Mouse (Mus musculus): ENCODE data around the gene Pfkfb4. TPM values are rescaled to one million over a fixed set of nuclear protein-coding genes. Genes with fewer than 3 reads are reported as not detected.

Gene Pfkfb4
- polyA plus RNA-seq, 1 experiment from 2014 or later = 12.8 TPM

DNA sequence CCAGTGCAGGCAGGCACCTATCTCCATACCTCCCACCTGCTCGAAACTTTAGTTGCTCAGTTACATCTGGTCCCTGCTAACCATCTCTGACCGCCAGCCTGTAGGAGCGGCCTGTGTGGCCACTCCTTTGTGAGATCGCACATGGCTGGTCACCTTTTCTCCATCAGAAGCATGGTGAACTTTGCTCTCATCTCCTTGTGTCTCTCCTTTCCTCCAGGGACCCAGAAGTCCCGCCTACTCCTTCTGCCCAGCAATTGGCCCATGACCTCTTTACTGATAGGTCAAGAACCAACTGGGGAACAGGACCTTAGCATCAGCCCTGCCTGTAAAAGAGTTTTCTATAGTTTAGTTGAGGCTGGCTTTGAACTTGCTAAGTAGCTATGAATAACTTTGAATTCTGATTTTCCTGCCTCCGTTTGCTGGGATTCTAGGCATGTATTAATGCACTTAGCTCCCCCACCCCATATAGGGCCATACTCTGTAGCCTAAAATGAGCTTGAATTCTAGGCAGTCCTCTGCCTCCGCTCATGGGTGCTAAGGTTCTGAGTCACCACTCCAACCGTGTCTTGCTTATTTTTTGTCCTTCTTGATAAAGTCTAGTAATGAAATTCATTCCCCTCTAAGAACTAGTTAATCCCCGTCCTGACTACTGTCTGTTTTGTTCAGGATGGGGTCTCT is 58.6 kb downstream of the Pfkfb4 start:
- H3K9ac ChIP-seq (ENCODE audit: low read depth, low read length) = no peak overlapping the region
- H3K27ac ChIP-seq (ENCODE audit: low read depth, low read length) = no peak overlapping the region
- 85% methylated on average over 9 of the region's 9 CpGs for WGBS
- no peak for DNase-seq (ENCODE audit: low spot score)
- H3K4me2 ChIP-seq (replicated peaks; ENCODE audit: low read depth, low read length) = no peak overlapping the region
- no peaks in the 10 kb centered on the region for H3K36me3 ChIP-seq (ENCODE audit: control insufficient read depth, insufficient read depth, low read length)
- H3K4me3 ChIP-seq (ENCODE audit: low read depth, low read length) = no peak overlapping the region
- H3K27me3 ChIP-seq (ENCODE audit: control insufficient read depth, insufficient read depth, low read length) = no peaks in the 10 kb centered on the region
- H3K9me3 ChIP-seq (ENCODE audit: control insufficient read depth, low read length) = no peaks in the 10 kb centered on the region
- H3K4me1 ChIP-seq (replicated peaks; ENCODE audit: control insufficient read depth, insufficient read depth, low read length) = no peaks in the 10 kb centered on the region; the same call in 1 of the 2 replicates
- no peak for ATAC-seq (ENCODE audit: low FRiP score)

DNA sequence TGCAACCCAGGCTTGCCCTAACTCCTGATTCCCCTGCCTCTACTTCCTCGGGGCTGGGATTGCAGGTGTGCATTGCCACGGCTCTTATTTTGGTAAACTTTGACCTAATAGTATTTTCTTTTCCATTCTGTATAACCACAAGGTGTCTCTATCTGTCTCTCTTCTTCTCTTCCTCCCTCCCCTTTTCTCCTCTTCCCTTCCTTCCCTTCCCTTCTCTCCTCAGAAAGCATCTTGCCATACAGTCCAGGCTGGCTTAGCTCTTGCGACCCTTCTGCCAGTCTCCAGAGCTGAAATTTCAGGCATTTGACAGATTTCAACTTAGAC is 59.1 kb downstream of the Pfkfb4 start:
- no peaks in the 10 kb centered on the region; the same call in 1 of the 2 replicates for H3K4me1 ChIP-seq (replicated peaks; ENCODE audit: control insufficient read depth, insufficient read depth, low read length)
- no peaks in the 10 kb centered on the region for H3K27me3 ChIP-seq (ENCODE audit: control insufficient read depth, insufficient read depth, low read length)
- no peak overlapping the region for H3K4me2 ChIP-seq (replicated peaks; ENCODE audit: low read depth, low read length)
- H3K9me3 ChIP-seq (ENCODE audit: control insufficient read depth, low read length) = no peaks in the 10 kb centered on the region
- H3K4me3 ChIP-seq (ENCODE audit: low read depth, low read length) = no peak overlapping the region
- no peaks in the 10 kb centered on the region for H3K36me3 ChIP-seq (ENCODE audit: control insufficient read depth, insufficient read depth, low read length)
- DNase-seq (ENCODE audit: low spot score) (no peak), ATAC-seq (ENCODE audit: low FRiP score) (no peak)
- H3K9ac ChIP-seq (ENCODE audit: low read depth, low read length) = no peak overlapping the region
- no peak overlapping the region for H3K27ac ChIP-seq (ENCODE audit: low read depth, low read length)
- WGBS = 70% methylated on average over 3 of the region's 3 CpGs

DNA sequence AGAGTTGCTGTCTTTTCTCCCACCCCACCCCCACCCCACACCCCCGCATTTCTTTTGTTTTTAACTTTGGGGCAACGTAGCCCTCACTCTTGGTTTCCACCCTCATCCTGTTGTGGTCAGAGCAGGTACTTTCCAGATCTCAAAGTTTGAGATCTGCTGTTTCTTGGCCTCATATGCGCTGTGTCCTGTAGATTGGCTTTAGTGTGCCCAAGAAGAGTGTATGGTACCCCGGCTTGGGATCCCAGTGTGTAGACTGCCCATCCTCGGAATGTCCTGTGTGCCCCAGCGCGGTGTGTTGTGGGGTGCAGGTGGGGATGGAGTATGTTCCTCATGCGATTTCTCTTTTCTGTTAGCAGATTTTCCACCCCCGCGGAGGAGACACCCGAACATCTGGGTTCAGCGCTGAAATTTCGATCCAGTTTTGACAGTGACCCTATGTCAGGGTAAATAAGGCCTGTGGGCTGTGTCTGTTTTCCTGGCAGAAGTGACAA is 59.5 kb downstream of the Pfkfb4 start:
- H3K36me3 ChIP-seq (ENCODE audit: control insufficient read depth, insufficient read depth, low read length) = no peaks in the 10 kb centered on the region
- no peaks in the 10 kb centered on the region for H3K9me3 ChIP-seq (ENCODE audit: control insufficient read depth, low read length)
- H3K27ac ChIP-seq (ENCODE audit: low read depth, low read length) = no peak overlapping the region
- no peak for ATAC-seq (ENCODE audit: low FRiP score)
- no peaks in the 10 kb centered on the region for H3K27me3 ChIP-seq (ENCODE audit: control insufficient read depth, insufficient read depth, low read length)
- H3K9ac ChIP-seq (ENCODE audit: low read depth, low read length) = no peak overlapping the region
- no peak overlapping the region for H3K4me2 ChIP-seq (replicated peaks; ENCODE audit: low read depth, low read length)
- no peak overlapping the region for H3K4me3 ChIP-seq (ENCODE audit: low read depth, low read length)
- DNase-seq (ENCODE audit: low spot score) = no peak
- 90% methylated on average over 13 of the region's 13 CpGs for WGBS
- no peaks in the 10 kb centered on the region; the same call in 1 of the 2 replicates for H3K4me1 ChIP-seq (replicated peaks; ENCODE audit: control insufficient read depth, insufficient read depth, low read length)

DNA sequence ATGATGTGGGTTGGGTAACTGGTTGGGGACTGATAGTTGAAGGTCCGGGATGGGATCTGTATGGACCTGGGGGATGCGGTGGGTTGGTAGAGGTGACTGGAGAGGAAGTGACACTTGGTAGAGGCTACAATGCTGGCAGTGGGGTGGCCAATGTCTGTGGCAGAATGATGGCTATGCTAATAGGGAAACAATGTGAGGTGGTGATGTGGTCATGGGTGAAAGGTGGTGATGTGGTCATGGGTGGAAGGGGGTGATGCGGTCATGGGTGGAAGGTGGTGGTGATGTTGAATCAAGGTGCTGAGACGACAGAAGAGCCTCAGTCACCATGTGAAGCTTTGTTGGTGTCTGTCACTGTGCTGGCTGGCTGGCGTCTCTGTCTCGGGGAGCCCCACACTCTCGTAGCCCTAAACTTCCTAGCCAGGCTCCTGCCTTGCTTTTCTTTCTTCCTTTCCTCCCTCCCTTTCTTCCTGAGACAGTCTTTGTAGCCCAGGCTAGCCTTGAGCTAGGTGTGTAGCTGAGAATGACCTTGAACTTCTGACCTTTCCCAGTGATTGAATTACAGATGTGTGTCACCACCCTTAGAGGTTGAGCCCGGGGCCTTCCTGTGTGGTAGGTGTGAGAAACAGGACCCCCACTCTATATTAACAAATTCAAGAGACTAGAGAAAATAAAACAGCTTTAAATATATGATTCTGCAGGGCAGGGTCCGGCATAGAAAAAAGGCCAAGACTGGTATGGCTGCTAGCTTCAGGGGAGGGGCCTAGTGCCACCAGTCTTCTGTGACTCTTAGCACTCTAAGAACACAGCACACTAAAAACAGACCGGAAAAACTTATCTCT is 60.3 kb downstream of the Pfkfb4 start:
- H3K4me2 ChIP-seq (replicated peaks; ENCODE audit: low read depth, low read length) = no peak overlapping the region
- H3K4me3 ChIP-seq (ENCODE audit: low read depth, low read length) = no peak overlapping the region
- no peaks in the 10 kb centered on the region; the same call in 1 of the 2 replicates for H3K4me1 ChIP-seq (replicated peaks; ENCODE audit: control insufficient read depth, insufficient read depth, low read length)
- H3K36me3 ChIP-seq (ENCODE audit: control insufficient read depth, insufficient read depth, low read length) = no peaks in the 10 kb centered on the region
- 90% methylated on average over 10 of the region's 10 CpGs for WGBS
- no peak overlapping the region for H3K27ac ChIP-seq (ENCODE audit: low read depth, low read length)
- H3K9me3 ChIP-seq (ENCODE audit: control insufficient read depth, low read length) = no peaks in the 10 kb centered on the region
- ATAC-seq (ENCODE audit: low FRiP score) (no peak), DNase-seq (ENCODE audit: low spot score) (no peak)
- no peaks in the 10 kb centered on the region for H3K27me3 ChIP-seq (ENCODE audit: control insufficient read depth, insufficient read depth, low read length)
- H3K9ac ChIP-seq (ENCODE audit: low read depth, low read length) = no peak overlapping the region

DNA sequence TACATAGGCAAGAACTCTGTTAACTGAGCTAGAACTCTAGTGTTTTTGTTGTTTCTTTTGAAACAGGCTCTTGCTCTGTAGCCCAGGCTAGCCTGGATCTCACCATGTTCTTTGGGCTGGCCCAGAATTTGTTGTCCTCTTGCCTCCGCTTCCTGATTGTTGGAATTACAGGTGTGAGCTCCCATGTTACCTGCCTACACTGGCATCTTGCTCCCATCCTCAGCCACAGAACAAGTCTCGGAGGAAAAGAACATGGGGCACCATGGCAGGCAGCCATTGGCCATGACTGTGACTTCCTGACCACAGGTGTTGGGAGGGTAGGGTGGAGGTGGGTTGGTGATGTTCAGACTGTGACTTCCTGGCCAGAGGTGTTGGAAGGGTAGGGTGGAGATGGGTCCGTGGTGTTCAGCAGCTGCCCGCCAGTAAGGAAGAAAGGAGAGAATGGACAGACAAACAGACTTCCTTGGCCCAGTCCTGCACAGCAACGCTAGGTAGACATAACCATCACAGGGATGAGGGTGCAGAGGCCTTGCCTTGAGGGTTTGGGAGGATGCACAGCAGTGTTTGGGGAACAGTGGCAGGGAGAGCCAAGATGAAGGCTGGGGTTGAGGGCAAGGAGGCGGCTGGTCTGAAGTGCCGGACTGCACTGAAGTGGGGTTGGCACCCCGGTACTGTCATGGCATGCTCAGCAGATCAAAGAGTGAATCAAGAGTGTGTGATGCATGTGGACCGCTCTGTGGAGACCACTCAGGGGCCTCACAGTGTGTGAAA is 61.1 kb downstream of the Pfkfb4 start:
- Histone ChIP-seq H3K27me3 (ENCODE audit: control insufficient read depth, insufficient read depth, low read length) (no peaks in the 10 kb centered on the region), H3K4me2 (replicated peaks; ENCODE audit: low read depth, low read length) (no peak overlapping the region), H3K4me1 (replicated peaks; ENCODE audit: control insufficient read depth, insufficient read depth, low read length) (no peaks in the 10 kb centered on the region; the same call in 1 of the 2 replicates), H3K27ac (ENCODE audit: low read depth, low read length) (no peak overlapping the region), H3K4me3 (ENCODE audit: low read depth, low read length) (no peak overlapping the region), H3K9ac (ENCODE audit: low read depth, low read length) (no peak overlapping the region), H3K36me3 (ENCODE audit: control insufficient read depth, insufficient read depth, low read length) (0 out of 2 replicates have a peak, but pooled peaks cover 2% of the 10 kb centered on the region), H3K9me3 (ENCODE audit: control insufficient read depth, low read length) (no peaks in the 10 kb centered on the region)
- 84% methylated on average over 9 of the region's 9 CpGs for WGBS
- ATAC-seq (ENCODE audit: low FRiP score) = no peak
- no peak for DNase-seq (ENCODE audit: low spot score)

DNA sequence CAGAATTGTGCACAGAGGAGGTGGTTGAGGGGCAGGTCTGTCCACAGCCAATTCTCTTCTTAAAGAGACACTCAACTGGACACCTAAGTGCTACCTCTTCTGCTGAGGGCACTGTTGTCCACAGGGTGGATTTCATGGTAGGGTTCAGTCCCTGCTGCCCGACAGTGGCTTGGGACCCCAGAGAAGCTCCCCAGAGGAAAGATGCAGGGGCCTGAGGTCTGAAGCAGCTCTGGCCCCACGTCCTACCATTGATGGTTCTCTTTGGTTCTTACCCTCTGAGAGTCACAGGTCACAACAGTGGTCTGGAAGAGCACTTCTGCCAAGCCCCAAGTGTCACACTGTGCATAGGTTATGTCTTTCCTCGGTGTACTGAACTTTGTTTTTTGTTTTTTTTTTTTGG is 61.8 kb downstream of the Pfkfb4 start:
- 82% methylated on average over 3 of the region's 3 CpGs for WGBS
- H3K4me3 ChIP-seq (ENCODE audit: low read depth, low read length) = no peak overlapping the region
- H3K4me1 ChIP-seq (replicated peaks; ENCODE audit: control insufficient read depth, insufficient read depth, low read length) = no peaks in the 10 kb centered on the region; the same call in 1 of the 2 replicates
- no peak overlapping the region for H3K4me2 ChIP-seq (replicated peaks; ENCODE audit: low read depth, low read length)
- no peaks in the 10 kb centered on the region for H3K27me3 ChIP-seq (ENCODE audit: control insufficient read depth, insufficient read depth, low read length)
- peaks cover 8% of the 10 kb centered on the region; the same call in 1 of the 2 replicates for H3K36me3 ChIP-seq (ENCODE audit: control insufficient read depth, insufficient read depth, low read length)
- no peak for ATAC-seq (ENCODE audit: low FRiP score)
- no peak overlapping the region for H3K9ac ChIP-seq (ENCODE audit: low read depth, low read length)
- no peaks in the 10 kb centered on the region for H3K9me3 ChIP-seq (ENCODE audit: control insufficient read depth, low read length)
- H3K27ac ChIP-seq (ENCODE audit: low read depth, low read length) = no peak overlapping the region
- no peak for DNase-seq (ENCODE audit: low spot score)

DNA sequence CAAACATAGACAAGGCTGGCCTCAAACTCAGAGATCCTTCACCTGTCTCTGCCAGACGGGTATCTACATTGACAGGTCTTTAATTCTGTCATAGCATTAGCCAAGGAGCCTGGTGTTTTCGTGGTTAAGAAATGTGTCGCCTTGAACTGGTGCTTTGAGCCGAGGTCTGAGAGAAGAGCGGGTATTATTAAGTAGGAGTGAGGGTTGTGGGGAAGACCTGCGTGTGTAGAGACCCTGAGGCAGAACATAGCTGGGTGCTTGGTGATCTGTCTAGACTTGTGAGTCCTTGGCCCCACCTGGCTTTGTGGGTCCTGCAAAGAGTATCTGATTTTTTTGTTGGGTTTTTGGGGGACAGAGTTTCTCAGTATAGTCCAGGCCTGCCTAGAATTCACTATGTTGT is 62.3 kb downstream of the Pfkfb4 start:
- WGBS = 78% methylated on average over 6 of the region's 6 CpGs
- Histone ChIP-seq H3K4me1 (replicated peaks; ENCODE audit: control insufficient read depth, insufficient read depth, low read length) (no peaks in the 10 kb centered on the region; the same call in 1 of the 2 replicates), H3K4me3 (ENCODE audit: low read depth, low read length) (no peak overlapping the region), H3K27me3 (ENCODE audit: control insufficient read depth, insufficient read depth, low read length) (no peaks in the 10 kb centered on the region), H3K36me3 (ENCODE audit: control insufficient read depth, insufficient read depth, low read length) (peaks cover 8% of the 10 kb centered on the region; the same call in 1 of the 2 replicates), H3K27ac (ENCODE audit: low read depth, low read length) (no peak overlapping the region), H3K9ac (ENCODE audit: low read depth, low read length) (no peak overlapping the region), H3K9me3 (ENCODE audit: control insufficient read depth, low read length) (no peaks in the 10 kb centered on the region), H3K4me2 (replicated peaks; ENCODE audit: low read depth, low read length) (no peak overlapping the region)
- ATAC-seq (ENCODE audit: low FRiP score) (no peak), DNase-seq (ENCODE audit: low spot score) (no peak)

DNA sequence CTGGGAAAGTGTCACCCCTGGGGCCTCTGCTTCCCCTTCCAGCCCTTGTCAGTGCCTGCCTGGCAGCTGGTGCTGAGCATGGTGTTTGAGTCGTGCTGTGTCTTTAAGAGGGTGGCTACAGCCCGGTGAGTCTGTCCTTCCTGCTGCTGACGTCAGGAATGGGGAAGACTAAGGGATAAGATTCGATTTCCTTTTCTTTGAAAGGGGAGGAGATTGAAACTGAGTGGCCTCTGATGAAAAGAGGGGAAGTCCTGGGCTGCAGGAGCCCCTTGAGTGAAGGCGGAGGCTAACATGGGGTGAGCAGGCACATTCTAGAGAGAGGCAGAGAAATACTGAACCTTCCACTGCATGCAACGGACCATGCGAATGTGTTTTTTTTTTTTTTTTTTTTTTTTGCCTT is 63.1 kb downstream of the Pfkfb4 start:
- no peak overlapping the region for H3K9ac ChIP-seq (ENCODE audit: low read depth, low read length)
- ATAC-seq (ENCODE audit: low FRiP score) = peak; percentile 39; the same call in 1 of the 2 replicates
- DNase-seq (ENCODE audit: low spot score) = peak; percentile 47
- peaks cover 8% of the 10 kb centered on the region; the same call in 1 of the 2 replicates for H3K36me3 ChIP-seq (ENCODE audit: control insufficient read depth, insufficient read depth, low read length)
- H3K4me1 ChIP-seq (replicated peaks; ENCODE audit: control insufficient read depth, insufficient read depth, low read length) = peaks cover 2% of the 10 kb centered on the region; the same call in 1 of the 2 replicates
- peak overlapping the region; percentile 0; the same call in 1 of the 2 replicates for H3K4me3 ChIP-seq (ENCODE audit: low read depth, low read length)
- H3K27me3 ChIP-seq (ENCODE audit: control insufficient read depth, insufficient read depth, low read length) = no peaks in the 10 kb centered on the region
- H3K27ac ChIP-seq (ENCODE audit: low read depth, low read length) = no peak overlapping the region
- H3K4me2 ChIP-seq (replicated peaks; ENCODE audit: low read depth, low read length) = peak overlapping the region; percentile 1; the same call in 1 of the 2 replicates
- 11% methylated on average over 7 of the region's 7 CpGs for WGBS
- H3K9me3 ChIP-seq (ENCODE audit: control insufficient read depth, low read length) = no peaks in the 10 kb centered on the region

All from hindbrain, embryonic 11.5 days (tissue).